Mouse (Mus musculus): ENCODE data around the gene Fcrlb.

Fcrlb gene

DNA sequence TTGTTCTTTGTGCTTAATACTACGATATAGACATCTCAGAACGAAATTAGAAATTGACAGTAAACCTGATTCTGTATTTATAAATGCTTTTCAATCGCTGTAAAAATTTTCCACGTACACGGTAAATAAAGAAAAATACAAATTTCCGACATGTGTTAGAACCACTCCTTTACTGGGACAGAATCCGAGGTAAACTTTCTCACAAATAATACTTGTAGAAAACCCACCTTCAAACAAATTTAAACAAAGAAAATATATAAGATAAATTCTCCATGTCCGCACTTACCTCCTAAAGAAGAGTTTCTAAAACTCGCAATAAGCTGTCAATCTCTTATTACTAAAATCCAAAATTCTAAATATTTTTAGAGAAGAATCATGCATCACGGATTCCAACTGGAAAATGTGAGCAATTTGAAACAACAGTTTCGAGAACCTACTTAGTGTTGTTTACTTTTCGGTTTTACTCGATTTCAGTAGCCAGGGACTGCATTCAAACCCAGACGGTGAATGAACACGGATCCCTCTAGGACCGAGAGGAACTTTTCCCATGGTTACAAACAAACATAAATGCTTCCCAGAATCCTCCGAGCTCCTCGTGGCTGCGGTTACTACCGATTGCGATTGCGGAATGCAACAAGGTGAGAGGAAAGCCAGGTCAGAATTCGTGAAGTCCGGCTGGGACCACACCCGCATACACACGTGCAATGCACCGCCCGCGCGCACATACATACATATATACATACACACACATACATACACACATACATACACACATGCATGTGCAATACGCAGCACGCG lies 44.4 kb downstream of the Fcrlb start:
- DNase-seq (ENCODE audit: low spot score) = peak; percentile 76

DNA sequence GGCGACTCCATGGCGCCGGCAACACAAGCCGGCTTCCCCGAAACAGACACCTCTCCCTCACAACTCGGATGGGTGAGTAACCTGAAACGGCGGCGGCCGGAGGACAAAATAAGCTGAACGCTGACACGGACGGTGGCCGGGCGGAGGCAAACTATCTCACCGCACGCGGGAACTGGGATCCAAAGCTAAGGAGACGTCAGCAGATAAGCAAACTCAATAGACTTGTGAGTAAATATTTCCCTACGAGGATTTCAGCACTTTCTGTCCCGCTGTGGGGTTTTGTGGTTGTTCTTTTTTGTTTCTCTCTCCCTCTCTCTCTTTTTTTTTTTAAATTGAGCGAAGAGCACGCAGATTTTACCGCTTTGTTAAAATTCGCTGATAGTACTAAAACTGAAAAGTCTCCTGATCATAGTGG lies 45.0 kb downstream of the Fcrlb start, which contains the start of gene Atf6:
Atf6 (minus strand) TSS at position 81 of the 415 bp plus-strand sequence.
- DNase-seq (ENCODE audit: low spot score) = peak; percentile 95

DNA sequence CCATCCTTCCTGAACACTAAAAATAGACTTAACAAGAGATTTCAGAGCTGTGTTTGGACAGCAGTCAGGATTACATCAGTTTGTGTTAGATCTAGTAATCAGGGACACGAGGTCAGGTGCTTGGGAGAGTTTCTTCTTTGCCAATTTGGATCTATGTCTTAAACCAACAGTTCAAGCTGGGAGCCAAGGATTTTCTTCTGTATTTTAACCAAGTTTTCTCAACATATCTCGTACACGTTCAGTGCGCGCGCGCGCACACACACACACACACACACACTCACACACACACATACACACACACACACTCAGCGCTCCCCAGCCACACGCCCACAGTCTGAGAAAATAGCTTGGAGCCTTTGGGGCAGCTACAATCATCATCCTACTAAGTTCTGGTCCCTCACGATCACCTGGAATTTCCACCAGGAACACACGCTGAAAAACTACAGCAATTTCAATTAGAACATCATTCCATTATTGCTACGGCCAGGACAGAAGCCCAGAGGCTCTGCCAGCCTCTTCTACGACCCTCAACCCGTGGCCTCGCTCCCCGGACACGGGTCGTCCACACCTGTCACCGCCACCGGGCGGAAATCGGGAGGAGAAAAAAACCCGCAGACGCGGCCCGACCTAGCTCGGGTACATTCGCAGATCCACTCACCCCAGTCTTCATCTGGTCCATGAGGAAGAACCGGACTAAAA lies 45.6 kb downstream of the Fcrlb start:
- no peak for DNase-seq (ENCODE audit: low spot score)

GRCm38 (mm10) chr1:170865406-170865805 lies 47.3 kb downstream of the Fcrlb start:
- DNase-seq (ENCODE audit: low spot score) = no peak

- DNase-seq (ENCODE audit: low spot score) = no peak
These were observed 48.0 kb downstream of the Fcrlb start for GRCm38 (mm10) chr1:170864754-170865153.

DNA sequence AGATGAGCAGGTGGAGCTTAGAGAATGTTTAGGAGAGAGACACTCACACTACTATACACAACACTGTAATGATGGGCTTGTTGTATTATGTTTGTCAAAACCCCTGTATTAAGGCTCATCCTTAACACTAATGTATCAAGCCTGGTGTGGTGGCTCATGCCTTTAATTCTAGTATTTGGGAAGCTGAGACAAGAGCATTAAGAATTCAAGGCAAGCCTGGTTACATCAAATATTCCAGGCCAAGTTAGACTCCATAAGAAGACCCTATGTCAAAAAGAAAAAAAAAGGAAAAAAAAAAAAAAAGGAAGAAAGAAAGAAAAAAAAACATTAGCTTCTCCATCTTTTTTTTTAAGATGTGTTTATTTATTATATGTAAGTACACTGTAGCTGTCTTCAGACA lies 48.5 kb downstream of the Fcrlb start:
- no peak for DNase-seq (ENCODE audit: low spot score)

GRCm38 (mm10) chr1:170863033-170863432 lies 49.7 kb downstream of the Fcrlb start:
- no peak for DNase-seq (ENCODE audit: low spot score)

GRCm38 (mm10) chr1:170862435-170862717 lies 50.4 kb downstream of the Fcrlb start:
- DNase-seq (ENCODE audit: low spot score) = no peak

DNA sequence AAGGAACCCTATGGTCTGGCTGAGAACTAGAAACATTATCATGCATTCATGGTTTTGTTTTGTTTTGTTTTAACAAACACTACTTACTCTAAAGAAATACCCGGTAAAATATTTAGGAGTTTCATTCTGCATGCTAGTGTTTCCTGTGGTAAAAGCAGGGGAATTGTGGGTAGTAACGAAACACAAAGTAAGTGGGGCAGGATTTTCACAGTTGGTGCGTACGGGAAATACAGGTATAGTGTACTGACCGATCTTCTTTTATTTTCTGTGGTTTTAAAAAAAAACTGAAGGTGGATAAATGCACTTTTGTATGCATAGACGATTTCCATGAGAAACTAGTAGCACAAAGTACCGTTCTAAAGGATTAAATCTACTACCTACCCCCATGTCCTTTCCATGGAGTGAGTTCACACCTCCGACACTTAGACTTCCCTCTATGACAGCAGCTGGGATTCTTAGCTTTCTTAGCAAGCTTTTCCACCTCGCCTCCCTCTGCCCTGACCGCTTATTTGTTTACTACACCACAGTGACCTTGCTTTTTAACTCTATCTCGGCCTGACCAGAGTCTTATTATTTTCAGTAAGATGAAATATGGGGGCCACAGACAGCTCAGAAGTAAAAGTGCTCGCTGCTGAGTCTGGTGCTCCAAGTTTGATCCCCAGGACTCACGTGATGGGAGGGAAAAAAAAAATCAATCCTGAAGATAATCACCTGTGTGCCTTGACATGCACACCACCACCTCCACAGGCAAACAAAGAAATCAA lies 50.9 kb downstream of the Fcrlb start:
- DNase-seq (ENCODE audit: low spot score) = no peak

GRCm38 (mm10) chr1:170858872-170859271 lies 53.9 kb downstream of the Fcrlb start:
- DNase-seq (ENCODE audit: low spot score) = no peak

DNA sequence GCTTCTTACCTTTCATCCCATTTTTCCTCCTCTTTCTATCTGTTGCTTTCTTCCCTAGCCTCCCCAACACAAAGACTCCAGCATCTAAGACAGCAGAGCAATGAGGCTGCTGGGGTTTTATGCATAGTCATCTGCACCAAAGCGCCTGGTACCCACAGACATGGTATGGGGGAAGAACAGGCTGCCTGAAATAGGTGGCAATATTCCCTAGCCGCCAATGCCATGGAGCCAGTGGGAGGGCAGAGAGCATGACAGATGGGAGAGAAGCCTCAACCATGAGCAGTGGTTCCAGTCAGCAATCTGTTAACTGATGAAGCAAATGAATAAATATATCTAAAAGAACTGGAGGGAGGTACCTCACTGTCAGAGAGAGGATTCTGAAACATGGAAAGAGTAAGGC lies 55.4 kb downstream of the Fcrlb start:
- no peak for DNase-seq (ENCODE audit: low spot score)

Measured in c-Kit-positive CD71-positive TER-119-positive erythroid progenitor cells, embryonic 14.5 days (primary cell).